Mouse (Mus musculus) G1E (cell line): ENCODE results near the gene Tex10.

ENCODE experiments used
- CTCF ChIP-seq: IDR thresholded peaks from 2 replicates; pipeline ENCODE4 v1.5.1; 2012; ENCODE audit warnings: low read depth, low read length, inconsistent platforms, mixed read lengths
- GATA1 ChIP-seq: IDR thresholded peaks from 2 replicates; pipeline ENCODE4 v1.6.1; 2012; ENCODE audit warnings: borderline replicate concordance, low read length, inconsistent platforms, mixed read lengths
- POLR2AphosphoS5 ChIP-seq: IDR thresholded peaks from 2 replicates; pipeline ENCODE4 v1.6.1; 2012; ENCODE audit warnings: low read depth, low read length, inconsistent platforms; ENCODE audit not compliant: insufficient replicate concordance
- TAL1 ChIP-seq: conservative IDR thresholded peaks from 2 replicates; pipeline ENCODE4 v1.6.1; 2012; ENCODE audit warnings: low read depth, low read length, inconsistent platforms, mixed read lengths

DNA sequence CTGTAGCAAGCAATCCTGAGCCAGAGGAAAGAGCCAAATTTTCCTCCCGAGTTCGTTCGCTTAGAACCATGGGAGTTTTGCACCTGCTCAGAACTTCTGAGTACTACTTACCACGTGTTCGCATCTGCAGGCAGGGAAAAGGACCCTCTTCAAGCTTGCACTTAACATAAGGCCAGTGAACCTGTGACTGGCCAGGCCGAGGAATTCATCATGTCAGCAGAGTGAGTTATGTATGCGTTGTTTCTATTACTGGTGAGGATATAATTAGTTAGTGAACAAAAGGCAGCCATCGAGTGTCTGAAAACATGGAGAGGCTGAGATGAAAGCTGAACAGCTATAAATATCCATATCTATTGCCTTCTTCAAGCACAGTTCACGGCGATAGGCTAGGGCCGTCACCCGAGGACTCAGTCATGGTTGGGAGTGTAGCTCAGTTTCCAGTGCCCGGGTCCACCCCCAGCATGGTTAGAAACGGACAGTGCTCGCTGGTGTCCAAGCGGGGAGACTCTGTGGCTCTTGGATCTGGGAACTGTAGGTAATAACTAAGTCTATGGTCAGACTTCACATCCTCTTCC is 70.1 kb downstream of the Tex10 start:
- no peak for TF ChIP-seq CTCF
- no peak for TF ChIP-seq POLR2AphosphoS5
- no peak for TF ChIP-seq TAL1
- TF ChIP-seq GATA1, result no peak
